Mouse (Mus musculus) E14TG2a.4 (cell line): ENCODE measurements around the gene Nckipsd.

ENCODE experiments used
- CTCF ChIP-seq: conservative IDR thresholded peaks from 2 replicates; pipeline ENCODE4 v1.5.1; 2014; ENCODE audit warnings: low read length
- NANOG ChIP-seq: IDR thresholded peaks from 2 replicates; pipeline ENCODE4 v1.6.1; 2014; ENCODE audit warnings: borderline replicate concordance, low read length, mixed read lengths
- POU5F1 ChIP-seq: IDR thresholded peaks from 2 replicates; pipeline ENCODE4 v1.6.1; 2014; ENCODE audit warnings: low read length, borderline replicate concordance

DNA sequence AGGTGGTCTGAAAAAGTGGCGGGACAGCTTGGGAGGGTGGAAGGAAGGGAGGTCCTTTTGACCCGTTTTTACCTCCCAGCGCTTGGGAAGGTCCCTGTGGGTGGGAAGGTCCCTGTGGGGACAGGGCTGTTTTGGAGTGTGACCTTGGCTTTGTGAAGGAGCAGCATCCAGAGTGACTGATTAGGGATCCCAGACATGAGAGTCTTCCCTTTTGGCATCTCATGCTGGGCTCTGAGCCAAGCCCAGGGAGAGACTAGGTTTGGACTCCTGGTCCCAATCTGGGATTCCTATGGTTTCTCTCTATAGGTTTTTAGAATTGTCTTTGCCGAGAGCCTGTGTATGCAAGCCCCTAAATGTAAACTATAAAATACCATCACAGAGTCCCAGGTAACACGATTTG lies 2.3 kb downstream of the Nckipsd start:
- TF ChIP-seq CTCF, result no peak
- TF ChIP-seq POU5F1, result no peak
- TF ChIP-seq NANOG, result no peak
